Mouse (Mus musculus): ENCODE data around the gene Mgmt.

GRCm38 (mm10) chr7:137116246-137116645 lies 221.8 kb downstream of the Mgmt start:
- no peak for TF ChIP-seq POLR2A (IDR thresholded peaks at IDR 0.05; ENCODE audit: low read depth, low read length)
- no peak for TF ChIP-seq CTCF (IDR thresholded peaks at IDR 0.05; ENCODE audit: extremely low read depth, insufficient read depth, insufficient read length, insufficient replicate concordance)
